Mouse (Mus musculus): ENCODE results near the gene Gnai3.

DNA sequence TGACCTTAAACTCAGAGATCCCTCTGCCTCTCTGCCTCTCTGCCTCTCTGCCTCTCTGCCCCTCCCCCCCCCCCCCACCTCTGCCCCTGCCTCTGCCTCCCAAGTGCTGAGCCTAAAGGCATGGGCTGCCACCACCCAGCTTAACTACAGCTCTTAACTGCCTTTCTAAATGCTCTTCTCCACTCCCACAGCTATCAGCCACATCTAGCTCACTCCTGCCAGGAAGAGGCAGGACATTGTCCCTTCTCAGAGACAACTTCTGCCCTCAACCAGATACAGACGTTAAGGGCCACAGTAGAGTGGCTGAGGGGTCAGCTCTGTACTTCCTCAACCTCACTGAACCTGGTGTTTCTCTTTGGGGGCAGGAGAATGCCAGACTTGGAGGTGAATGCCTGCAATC, 77.1 kb downstream of the Gnai3 start:
- TF ChIP-seq CTCF (IDR thresholded peaks at IDR 0.05; ENCODE audit: low read depth, low read length) (no peak), POLR2A (IDR thresholded peaks at IDR 0.05; ENCODE audit: extremely low read depth, insufficient read depth, low read length) (no peak)
